Mouse (Mus musculus): ENCODE measurements around the gene Vps13a.
"Not testable (repeated sequence)": the region's sequence is repeated elsewhere in the genome, so short reads cannot be mapped to it uniquely, and the experiment has no call there.

Gene Vps13a

DNA sequence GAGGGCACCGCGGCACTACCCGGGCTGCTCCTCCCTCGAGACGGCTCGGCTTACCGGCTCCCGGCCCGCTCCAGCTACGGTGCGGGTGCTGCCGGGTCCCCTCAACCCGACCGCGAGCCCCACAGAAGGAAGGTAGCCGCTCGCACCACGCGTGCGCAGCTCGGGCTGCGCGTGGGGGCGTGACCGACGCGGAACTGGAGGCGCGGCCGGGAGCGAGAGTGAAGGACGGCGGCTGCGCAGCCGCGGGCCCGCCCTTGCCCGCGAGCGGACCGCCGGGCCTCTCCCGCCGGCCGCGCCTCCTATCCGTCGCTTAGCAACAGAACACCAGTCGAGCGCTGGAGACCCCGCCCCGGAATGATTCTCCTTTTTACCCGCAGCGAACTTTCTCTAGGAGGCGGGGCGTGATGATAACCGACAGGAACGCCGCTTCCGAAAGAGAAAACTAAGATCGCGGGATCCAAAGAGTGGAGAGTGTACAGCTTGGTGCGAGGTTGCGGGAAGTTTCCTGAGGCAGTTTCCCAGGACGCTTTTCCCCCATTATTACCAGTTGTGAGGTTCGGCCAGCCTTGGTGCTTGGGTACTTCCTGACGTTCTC is at the start of gene Vps13a:
Gene Vps13a, minus strand, starts transcription at position 144 of the 595 bp plus-strand sequence.
- DNase-seq = peak; percentile 95 to 97

DNA sequence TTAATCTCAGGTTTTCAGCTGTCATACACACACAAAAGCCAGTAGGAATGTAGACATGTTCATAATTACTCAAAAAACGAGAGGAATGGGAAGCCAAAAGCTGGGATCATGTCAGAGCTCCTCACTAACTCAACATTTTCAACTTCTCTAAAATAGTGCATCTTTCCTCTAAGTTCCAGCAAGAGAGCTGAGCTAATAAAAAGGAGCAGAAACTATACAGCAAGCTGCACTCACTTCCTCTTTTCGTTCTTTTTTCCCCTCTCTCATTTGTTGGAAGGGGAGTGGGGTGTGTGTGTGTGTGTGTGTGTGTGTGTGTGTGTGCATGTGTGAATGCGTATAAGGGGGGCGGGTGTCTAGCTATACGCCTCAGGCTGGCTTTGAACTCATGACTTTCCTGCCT is 46.9 kb upstream of the Vps13a start:
- DNase-seq = no peak

DNA sequence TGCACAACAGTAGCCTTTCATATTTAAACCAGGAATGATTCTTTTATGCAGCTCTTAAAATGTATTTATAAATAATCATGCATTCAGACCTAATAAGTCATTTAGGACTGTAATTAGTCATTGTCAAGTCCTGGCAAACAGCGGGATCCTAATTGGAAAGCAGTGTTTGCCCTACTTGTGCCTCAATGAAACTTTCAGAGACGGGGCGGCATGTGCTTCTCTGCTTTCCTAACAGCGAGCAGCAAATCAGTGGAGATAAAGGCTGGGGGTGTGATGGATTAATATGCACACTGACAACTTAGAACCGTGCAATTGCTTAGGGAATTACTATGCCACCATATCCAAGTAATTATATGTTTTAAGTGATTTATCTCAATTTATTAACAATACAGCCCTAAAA is 44.5 kb upstream of the Vps13a start:
- no peak for DNase-seq

DNA sequence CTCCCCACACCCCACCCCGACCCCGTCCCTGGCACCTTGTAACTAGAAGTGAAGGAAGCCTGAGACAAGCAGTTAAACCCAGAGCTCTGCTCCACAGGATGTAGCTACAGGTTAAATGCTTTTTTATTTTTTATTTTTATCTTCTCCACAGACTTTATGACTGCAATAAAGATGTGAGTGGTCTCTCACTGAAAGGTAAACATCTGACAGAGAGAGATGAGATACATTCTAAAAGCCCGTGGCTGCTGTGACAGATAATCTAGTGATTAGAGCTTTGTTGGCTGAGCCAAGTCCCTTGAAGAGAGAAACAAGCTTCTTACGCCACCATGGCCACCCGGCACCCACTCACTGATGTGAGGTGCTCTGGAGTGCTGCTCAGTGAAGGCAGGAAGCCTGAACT is 34.1 kb upstream of the Vps13a start:
- no peak for DNase-seq

DNA sequence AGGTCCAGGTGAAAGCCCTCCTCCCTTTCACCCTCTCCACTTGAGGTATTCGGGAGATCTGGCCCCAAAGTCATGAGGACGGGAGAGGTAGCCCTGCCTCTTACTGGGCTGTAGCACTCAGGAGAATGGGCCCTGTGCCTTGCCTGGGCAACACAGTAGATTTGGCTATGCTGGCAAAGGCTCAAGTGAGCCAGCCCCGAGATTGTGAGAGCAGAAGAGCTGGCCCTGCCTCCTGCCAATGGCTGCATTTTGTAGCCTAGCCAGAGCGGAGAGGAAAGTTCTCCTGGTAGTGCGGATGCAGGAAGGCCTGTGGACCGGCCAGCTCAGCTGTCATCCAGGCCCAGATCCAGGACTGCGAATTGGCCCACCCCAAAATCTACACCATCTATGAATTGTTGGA is 32.6 kb upstream of the Vps13a start:
- no peak for DNase-seq

DNA sequence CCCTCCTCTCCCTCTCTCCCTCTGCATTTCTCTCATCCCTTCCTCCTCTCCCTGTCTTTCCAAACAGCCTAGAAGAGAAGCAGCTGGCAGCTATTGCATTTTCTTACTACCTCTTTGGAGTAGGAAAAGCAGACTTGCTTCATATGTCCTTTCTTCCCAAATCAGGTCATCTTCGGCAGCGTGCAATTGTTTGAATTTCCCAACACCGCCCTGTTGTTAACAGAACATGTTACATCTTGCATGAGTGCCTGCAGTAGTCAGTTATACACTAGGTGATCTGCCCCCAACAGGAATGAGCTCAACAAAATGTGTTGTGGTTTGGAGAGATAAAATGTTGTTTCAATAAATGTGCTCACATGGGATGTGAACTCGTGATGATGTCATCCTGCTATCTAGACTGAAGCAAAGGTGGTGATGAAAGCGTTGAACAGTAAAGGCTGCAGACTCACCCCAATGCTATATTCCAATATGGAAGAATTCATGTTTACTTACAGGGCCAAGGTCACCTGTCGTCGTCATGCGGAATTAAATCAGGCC is 31.4 kb upstream of the Vps13a start:
- DNase-seq = no peak

DNA sequence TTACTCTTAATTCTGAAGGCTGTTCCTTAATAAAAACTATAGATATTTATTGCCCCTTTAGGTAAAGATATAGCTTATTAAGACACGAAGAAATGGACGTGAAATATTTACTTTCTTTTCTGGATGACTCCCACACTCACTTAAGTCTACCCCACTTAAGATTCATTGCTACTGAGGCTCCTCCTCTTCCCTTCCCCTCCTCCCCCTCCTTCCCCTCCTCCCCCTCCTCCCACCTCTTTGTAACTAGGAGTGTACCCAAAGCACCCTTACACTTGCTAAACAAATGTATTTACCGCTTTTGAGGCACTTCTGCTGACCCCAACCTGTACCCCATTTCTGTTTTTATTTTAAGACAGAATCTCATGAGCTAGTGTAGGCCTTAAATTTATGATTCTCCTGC is 24.4 kb upstream of the Vps13a start:
- DNase-seq = no peak

DNA sequence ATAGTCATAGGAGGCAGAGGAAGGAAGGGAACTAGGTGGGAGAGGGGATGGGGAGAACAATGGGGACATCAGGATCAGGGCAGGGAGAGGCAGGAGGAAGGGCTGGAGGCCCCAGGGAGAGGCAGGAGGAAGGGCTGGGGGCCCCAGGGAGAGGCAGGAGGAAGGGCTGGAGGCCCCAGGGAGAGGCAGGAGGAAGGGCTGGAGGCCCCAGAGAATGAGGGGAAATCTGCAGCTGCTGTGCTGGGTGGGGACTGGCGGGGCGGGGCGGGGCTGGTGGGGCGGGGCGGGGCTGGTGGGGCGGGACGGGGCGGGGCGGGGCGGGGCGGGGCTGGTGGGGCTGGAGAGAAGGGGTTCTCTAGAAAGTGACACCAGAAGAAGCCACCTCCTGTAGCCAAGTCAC is 23.8 kb upstream of the Vps13a start:
- DNase-seq = no peak

DNA sequence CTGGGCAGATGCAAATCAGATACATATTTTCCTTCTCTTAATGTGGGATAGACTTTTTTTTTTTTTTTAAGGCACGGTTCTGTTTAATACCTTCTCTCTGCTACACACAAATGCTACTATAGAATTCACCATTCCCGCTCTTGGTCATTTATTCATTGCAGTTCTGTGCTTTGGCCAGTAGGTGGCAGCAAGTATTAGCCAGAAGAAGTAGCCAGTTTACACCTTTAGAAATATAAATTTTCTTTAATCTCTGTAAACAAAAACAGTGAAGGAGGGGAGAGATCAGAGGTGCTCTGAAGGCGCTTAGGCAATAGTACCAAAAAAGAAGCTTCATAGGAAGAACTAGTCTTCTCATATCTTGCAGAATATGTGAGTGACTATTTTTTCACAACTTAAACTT is 22.0 kb upstream of the Vps13a start:
- peak in 1 of 2 experiments; percentile 53 for DNase-seq

DNA sequence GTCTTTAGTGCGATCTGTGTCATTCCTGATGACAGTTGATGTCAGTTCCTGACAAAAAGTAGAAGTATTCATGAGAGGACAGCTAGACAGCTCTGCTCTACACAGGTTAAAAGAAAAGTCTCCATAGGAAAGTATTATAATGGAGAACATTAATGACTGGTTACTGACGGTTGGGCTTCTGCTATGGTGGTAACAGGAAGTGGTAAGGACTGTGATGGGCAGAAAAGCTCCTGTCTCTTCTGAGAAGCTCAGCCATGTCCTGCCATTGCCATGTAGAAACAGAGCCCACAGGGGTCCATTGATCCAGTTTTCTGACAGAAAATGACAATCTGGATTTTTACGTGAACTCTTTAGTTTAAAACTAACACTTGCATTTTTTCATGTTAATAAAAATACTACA is 21.4 kb upstream of the Vps13a start:
- no peak for DNase-seq

DNA sequence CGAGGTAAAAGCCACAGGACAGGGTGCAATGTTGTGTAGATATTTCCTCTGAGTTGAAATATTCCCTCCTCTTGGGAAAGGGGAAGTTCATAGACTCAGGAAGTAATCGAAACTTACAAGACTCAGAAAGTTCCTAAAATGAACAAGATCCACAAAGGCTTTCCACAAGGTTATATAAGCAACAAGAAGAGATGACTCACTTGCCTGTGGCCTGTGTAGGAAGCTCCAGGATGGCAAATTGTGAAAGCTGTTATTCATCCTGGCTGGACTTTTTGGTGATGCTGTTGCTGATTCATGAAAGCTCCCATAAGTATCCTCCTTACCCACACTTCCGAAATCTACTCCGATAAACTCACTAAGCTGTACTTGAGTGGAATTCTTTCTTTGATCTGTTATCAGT is 17.2 kb upstream of the Vps13a start:
- no peak for DNase-seq

DNA sequence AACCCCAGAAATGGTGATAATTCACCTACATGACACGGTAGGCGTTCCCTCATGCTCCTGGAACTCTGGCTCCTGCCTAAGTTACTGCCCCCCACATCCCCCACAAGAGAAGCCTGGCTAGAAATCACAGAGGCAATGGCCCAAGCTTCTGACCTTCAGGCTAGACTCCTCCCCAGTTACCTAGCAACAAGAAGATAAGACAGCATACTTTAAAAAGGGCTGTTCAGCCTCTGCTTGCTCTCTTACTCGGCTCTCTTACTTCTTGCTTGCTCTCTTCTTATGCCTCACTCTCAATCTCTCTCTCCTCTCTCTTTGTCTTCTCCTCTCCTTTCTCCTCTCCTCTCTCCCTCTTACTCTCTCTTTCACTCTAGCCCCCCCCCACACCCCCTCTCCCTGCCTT is 13.8 kb upstream of the Vps13a start:
- DNase-seq = not testable (repeated sequence)

DNA sequence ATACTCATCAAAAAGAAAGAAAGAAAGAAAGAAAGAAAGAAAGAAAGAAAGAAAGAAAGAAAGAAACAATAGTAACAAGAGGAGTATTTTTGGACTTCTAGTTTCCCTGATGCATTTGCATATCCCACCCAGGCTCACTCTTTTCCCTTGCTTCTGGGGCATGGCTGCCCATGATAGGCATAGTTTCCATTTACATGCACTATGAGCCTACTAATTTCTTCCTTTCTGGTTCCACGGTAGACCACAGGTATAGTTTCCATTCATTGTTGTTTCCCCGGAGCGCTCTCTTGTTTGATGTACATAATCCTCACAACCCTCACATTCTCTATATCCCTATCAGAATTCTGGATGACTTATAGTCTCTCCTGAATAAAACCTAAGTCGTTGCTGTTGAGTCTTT is 9.2 kb upstream of the Vps13a start:
- no peak for DNase-seq

DNA sequence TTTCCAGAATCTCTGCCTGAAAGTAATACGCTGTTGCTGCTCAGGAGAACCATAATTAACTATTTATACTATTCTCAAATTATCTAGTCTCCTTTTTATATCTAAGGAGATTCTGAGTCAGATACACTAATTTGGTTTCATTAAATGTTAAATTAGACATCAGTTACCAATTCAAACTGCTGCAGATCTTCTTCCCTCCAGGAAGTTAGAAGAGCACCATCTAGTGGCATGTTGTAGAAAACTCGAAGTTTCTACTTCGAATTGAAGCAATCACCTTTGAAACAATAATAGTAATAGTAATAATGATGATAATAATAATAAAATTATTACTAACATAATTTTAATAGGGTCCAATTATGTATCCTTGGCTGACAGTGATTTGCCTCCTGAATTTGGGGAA is 4.1 kb upstream of the Vps13a start:
- no peak for DNase-seq

DNA sequence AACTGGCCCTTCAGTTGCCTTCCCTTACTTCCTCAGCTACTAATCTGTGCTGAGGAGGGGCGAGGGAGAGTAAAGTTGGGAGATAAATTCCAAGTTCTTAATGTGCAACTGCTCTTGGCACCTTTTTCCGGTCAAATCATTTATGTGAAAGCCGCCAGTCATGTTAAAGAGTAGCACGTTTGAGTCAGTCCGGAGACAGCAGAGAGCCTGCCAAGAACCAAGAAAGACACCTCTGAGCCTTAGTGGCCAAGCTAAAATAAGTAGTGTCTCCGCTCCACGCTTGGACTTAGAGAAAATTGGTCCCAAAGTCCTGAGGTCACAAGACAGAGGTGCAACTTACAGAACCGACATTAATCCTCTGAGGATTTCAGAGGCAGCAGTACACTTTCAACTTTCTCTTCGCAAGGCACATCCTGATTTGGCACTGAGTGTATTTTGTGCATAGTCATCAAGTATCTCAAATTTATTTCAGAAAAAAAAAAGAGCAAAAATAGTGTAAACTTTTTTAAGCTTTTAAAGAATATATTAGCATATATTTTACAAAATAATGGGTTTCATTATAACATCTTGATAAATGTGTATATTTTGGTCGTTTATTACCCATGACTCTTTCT is 780 bp upstream of the Vps13a start:
- peak in 1 of 2 experiments; percentile 50 for DNase-seq

DNA sequence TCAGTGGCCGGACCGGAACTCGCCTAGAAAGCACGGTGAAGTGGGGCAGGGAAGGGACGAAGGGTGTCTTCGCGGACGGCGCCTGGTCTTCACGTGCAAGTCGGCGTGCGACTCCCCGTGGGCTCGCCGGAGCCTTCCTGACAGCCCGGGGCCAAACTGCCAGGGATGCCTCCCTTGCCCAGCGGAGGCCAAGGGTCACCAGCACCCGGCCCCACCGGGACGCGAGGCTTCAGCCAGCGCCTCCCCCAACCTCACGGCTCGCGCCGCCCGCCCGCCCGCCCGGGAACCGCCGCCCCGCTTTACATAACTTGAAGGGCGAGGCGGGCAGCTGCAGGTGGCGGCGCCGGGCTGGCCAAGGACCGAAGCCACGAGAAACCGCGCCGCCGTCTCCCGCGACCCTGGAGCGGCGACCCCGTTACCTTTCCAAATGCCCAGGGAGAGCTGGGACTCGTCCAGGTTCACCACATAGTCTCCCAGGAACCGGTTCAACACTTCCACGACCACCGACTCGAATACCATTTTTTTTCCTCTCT is 416 bp downstream of the Vps13a start:
- DNase-seq = peak; percentile 74 to 94

DNA sequence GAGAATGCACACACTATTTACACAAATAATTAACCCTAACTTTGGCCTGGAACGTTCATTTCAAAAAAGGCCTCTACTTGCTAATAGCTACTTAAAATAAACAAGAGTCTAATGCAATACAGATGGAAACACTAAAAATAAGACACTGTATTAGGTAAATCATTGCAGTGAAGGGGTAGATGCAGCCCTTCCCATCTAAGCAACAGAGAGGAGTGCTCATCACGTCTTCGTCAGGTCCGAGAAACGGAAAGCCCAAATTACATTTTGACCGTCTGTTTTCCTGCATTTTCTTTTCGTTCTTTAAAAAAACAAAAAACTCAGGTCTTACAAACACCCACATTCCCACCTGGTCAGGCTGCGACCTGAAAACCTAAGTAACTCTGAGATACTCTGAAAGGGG is 947 bp downstream of the Vps13a start:
- no peak for DNase-seq

DNA sequence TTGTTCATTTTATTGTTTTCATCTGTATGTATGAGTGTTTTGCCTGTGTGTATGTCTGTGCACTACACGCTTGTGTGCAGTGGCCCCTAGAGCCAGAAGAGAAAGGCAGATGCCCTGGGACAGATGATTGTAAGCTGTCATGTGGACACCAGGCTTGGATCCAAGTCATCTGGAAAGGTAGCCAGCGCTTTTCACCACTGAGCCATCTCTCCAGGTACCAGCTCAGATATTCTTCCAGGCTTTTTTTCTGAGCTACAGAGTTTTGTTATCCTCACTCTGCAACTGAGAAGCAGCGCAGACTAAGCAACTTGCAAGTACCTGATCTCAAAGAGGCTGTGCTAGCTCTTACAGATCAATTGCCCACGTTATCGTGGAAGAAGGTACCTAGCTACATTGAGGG is 1.5 kb downstream of the Vps13a start:
- DNase-seq = peak; percentile 39 to 46

DNA sequence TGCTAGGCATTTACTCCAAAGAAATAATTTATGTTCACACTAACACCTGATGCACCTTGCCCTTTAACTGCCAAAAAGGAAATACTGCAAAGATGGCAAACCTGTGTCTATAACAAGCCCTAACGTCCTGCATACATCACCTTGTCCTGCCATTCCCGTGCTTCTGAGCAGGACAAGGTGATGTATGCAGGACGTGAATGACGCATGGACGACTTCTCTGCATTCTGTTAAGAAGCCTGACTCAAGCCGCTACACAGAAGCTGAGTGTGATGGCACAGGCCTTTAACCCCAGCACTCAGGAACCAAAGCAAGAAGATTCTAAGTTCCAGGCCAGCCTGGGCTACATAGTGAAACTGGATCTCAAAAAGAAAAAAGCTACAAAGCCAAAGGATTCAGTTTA is 2.2 kb downstream of the Vps13a start:
- no peak for DNase-seq

DNA sequence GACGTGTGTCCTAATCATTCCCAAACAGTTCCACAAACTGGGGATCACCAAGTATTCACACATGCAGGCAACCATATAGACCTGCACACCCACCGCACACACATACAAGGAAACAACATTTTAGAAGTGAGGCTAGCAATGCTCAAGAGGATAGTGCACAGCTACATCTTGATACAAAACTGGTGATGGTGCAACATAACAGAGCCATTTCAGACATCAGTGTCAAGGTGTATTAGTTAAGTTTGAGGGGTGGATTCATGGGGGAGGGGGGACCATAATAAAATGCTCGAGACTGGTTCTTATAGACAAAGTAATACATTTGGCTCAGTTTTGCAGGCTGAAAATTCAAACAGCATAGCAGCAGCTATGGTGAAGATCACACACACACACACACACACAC is 2.8 kb downstream of the Vps13a start:
- DNase-seq = no peak

DNA sequence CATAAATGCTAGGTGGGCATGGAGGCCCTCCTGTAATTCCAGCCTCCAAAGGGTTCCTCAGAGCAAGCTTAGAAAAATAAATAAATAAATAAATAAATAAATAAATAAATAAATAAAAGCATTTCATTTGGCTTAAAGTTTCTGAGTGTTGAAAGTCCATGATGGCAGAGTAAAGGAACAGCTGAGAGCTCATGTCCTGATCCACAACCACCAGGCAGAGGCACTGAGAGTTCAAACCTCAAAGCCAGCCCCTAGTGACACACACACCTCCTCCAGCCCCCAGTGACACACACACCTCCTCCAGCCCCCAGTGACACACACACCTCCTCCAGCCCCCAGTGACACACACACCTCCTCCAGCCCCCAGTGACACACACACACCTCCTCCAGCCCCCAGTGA is 3.3 kb downstream of the Vps13a start:
- DNase-seq = not testable (repeated sequence)

DNA sequence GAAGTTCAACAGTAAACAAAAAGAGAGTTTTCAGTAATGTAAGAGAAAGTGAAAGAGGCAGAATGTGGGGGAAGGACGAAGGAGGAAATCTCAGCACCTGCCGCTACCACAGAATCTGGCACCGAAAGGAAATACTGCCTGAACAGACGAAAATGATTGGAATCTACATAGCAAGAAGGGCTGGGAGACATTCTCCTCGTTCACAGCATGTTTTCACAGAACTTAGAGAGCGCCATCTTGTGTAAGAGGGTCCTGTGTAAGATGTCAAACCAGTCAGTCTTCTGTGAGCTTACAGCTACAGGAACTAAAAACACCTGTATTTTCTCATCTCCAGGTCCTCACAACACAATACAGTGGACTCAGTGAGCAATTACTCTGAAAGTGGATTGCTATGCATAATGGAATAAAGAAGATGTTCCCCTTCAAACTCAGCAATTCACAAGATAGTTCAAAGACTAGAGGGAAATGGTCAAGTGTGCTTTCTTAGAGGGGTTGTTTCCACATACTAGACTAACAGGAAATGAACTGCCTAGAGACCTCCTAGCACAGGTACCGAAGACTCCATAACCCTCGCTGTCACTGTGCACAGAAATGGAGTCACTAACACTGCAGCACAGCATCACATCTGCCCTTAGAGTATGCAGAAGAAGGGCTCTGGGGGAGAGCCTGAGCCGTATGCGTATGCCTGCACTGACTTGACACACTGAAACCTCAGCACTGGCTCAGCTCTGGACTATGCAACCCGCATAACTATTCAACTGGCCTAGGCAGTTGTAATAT is 7.3 kb downstream of the Vps13a start:
- DNase-seq = no peak

DNA sequence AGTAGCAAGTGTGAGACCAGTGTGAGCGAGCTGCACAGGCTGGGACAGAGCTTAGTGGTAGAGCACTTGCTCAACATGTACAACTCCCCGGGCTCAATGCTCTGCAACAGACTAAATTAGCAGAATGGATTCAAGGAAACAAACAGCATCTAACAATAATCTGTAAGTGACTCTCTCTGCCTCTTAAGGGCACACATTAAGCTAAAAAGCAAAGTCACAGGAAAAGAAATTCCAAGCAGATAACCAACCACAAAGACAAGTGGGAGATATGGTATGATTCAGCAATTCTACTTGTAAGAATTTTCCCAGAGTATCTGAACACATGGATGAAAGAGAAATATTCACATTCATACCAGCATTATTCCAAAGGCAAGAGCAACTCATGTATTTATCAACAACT is 13.3 kb downstream of the Vps13a start:
- no peak for DNase-seq

DNA sequence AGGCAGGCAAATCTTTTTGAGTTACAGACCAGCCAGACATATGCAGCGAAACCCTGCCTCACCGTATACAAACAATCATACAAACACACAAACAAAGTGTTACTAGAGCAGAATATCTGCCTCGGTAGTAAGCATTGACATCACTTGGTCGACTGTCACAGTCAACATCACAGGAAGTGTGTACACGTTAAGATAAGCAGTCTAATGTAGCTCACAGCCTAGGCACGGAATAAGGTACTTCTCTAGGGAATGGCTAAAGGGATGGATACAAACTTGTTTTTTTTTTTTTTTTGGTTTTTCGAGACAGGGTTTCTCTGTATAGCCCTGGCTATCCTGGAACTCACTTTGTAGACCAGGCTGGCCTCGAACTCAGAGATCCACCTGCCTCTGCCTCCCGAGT is 23.3 kb downstream of the Vps13a start:
- DNase-seq = not testable (repeated sequence)

Data from kidney, postnatal 25 days (tissue).